Mouse (Mus musculus): ENCODE measurements at regions not wholly inside any gene's neighbourhood (a gene's known extent, or its start where the extent isn't known, plus 50 kb on each side); places are given as distances from the start of the nearest gene placed in this dataset.

GRCm38 (mm10) chr13:101216897-101217480 is 383.8 kb upstream of the Slc30a5 start:
- H3K9me3 ChIP-seq (ENCODE audit: control insufficient read depth, low read length) = peaks cover 2% of the 10 kb centered on the region; the same call in 1 of the 2 replicates
- no peaks in the 10 kb centered on the region for H3K36me3 ChIP-seq (ENCODE audit: control insufficient read depth)
- TF ChIP-seq TAL1 (IDR thresholded peaks at IDR 0.05; ENCODE audit: low read length) (no peak), GATA1 (IDR thresholded peaks at IDR 0.05; ENCODE audit: low read length) (no peak)
- H3K27me3 ChIP-seq (ENCODE audit: control insufficient read depth) = no peaks in the 10 kb centered on the region
- no peak overlapping the region for H3K4me3 ChIP-seq (replicated peaks)
- no peaks in the 10 kb centered on the region for H3K4me1 ChIP-seq (ENCODE audit: control insufficient read depth)

DNA sequence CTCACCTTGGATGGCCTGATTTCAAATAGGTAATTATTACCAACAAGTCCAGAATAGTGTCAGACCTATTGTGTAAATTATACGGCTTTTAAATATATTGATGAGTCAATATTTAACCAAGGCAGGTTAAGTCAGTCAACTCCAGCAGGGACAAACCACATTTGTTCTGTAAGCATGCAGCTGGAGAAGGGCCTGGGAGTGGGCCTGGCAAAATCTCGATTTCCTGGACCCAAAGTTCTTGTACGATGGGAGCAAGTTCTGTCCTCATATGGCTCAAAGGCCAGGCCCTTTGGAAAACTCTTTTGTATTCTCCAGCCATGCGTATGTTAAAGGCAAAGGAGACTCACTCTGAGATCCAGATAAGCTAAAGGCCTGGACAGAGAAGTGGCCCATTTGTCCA is 383.2 kb upstream of the Slc30a5 start:
- no peaks in the 10 kb centered on the region for H3K27me3 ChIP-seq (ENCODE audit: control insufficient read depth)
- peaks cover 2% of the 10 kb centered on the region; the same call in 1 of the 2 replicates for H3K9me3 ChIP-seq (ENCODE audit: control insufficient read depth, low read length)
- TF ChIP-seq GATA1 (IDR thresholded peaks at IDR 0.05; ENCODE audit: low read length) = no peak
- TF ChIP-seq TAL1 (IDR thresholded peaks at IDR 0.05; ENCODE audit: low read length) = no peak
- no peaks in the 10 kb centered on the region for H3K4me1 ChIP-seq (ENCODE audit: control insufficient read depth)
- no peak overlapping the region for H3K4me3 ChIP-seq (replicated peaks)
- H3K36me3 ChIP-seq (ENCODE audit: control insufficient read depth) = no peaks in the 10 kb centered on the region

DNA sequence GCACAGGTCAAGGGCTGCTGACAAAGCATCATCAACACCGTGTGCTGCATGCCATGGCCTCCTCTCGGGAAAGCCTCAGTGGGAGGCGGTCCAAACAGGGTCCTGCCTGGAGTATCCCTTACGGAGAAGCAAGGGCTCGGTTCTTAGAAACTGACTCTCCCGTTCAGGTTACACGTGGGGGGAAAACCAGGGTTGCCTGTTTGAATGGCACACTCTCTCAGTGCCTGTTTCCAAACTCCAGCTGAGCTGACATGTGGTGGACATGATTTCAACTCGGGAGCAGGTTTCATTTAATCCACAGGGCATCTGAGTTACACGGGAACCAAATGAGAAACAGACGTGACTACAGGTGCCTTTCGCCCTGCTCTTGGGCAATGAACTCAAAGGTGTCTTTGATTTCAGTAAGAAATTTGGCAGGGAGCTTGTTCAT is 382.6 kb upstream of the Slc30a5 start:
- TF ChIP-seq GATA1 (IDR thresholded peaks at IDR 0.05; ENCODE audit: low read length) (no peak), TAL1 (IDR thresholded peaks at IDR 0.05; ENCODE audit: low read length) (no peak)
- Histone ChIP-seq H3K36me3 (ENCODE audit: control insufficient read depth) (no peaks in the 10 kb centered on the region), H3K27me3 (ENCODE audit: control insufficient read depth) (no peaks in the 10 kb centered on the region), H3K4me3 (replicated peaks) (no peak overlapping the region), H3K9me3 (ENCODE audit: control insufficient read depth, low read length) (peaks cover 2% of the 10 kb centered on the region; the same call in 1 of the 2 replicates), H3K4me1 (ENCODE audit: control insufficient read depth) (no peaks in the 10 kb centered on the region)

GRCm38 (mm10) chr13:101215131-101215641 is 382.0 kb upstream of the Slc30a5 start:
- H3K36me3 ChIP-seq (ENCODE audit: control insufficient read depth) = no peaks in the 10 kb centered on the region
- H3K9me3 ChIP-seq (ENCODE audit: control insufficient read depth, low read length) = peaks cover 2% of the 10 kb centered on the region; the same call in 1 of the 2 replicates
- H3K27me3 ChIP-seq (ENCODE audit: control insufficient read depth) = no peaks in the 10 kb centered on the region
- no peaks in the 10 kb centered on the region for H3K4me1 ChIP-seq (ENCODE audit: control insufficient read depth)
- no peak overlapping the region for H3K4me3 ChIP-seq (replicated peaks)
- TF ChIP-seq GATA1 (IDR thresholded peaks at IDR 0.05; ENCODE audit: low read length) (no peak), TAL1 (IDR thresholded peaks at IDR 0.05; ENCODE audit: low read length) (no peak)

- no peaks in the 10 kb centered on the region for H3K4me1 ChIP-seq (ENCODE audit: control insufficient read depth)
- no peak for TF ChIP-seq GATA1 (IDR thresholded peaks at IDR 0.05; ENCODE audit: low read length)
- TF ChIP-seq TAL1 (IDR thresholded peaks at IDR 0.05; ENCODE audit: low read length) = no peak
- no peak overlapping the region for H3K4me3 ChIP-seq (replicated peaks)
- peaks cover 2% of the 10 kb centered on the region; the same call in 1 of the 2 replicates for H3K9me3 ChIP-seq (ENCODE audit: control insufficient read depth, low read length)
- H3K36me3 ChIP-seq (ENCODE audit: control insufficient read depth) = no peaks in the 10 kb centered on the region
- no peaks in the 10 kb centered on the region for H3K27me3 ChIP-seq (ENCODE audit: control insufficient read depth)
These were observed 380.9 kb upstream of the Slc30a5 start for GRCm38 (mm10) chr13:101214094-101214493.

GRCm38 (mm10) chr13:101213121-101213916 is 380.1 kb upstream of the Slc30a5 start:
- Histone ChIP-seq H3K4me1 (ENCODE audit: control insufficient read depth) (no peaks in the 10 kb centered on the region), H3K4me3 (replicated peaks) (no peak overlapping the region), H3K9me3 (ENCODE audit: control insufficient read depth, low read length) (peaks cover 2% of the 10 kb centered on the region; the same call in 1 of the 2 replicates), H3K27me3 (ENCODE audit: control insufficient read depth) (no peaks in the 10 kb centered on the region), H3K36me3 (ENCODE audit: control insufficient read depth) (no peaks in the 10 kb centered on the region)
- no peak for TF ChIP-seq GATA1 (IDR thresholded peaks at IDR 0.05; ENCODE audit: low read length)
- TF ChIP-seq TAL1 (IDR thresholded peaks at IDR 0.05; ENCODE audit: low read length) = no peak

- no peak overlapping the region for H3K4me3 ChIP-seq (replicated peaks)
- peaks cover 2% of the 10 kb centered on the region; the same call in 1 of the 2 replicates for H3K9me3 ChIP-seq (ENCODE audit: control insufficient read depth, low read length)
- H3K27me3 ChIP-seq (ENCODE audit: control insufficient read depth) = no peaks in the 10 kb centered on the region
- H3K4me1 ChIP-seq (ENCODE audit: control insufficient read depth) = no peaks in the 10 kb centered on the region
- TF ChIP-seq GATA1 (IDR thresholded peaks at IDR 0.05; ENCODE audit: low read length) (no peak), TAL1 (IDR thresholded peaks at IDR 0.05; ENCODE audit: low read length) (no peak)
- H3K36me3 ChIP-seq (ENCODE audit: control insufficient read depth) = no peaks in the 10 kb centered on the region
These were observed 379.2 kb upstream of the Slc30a5 start for GRCm38 (mm10) chr13:101212341-101212895.

- Histone ChIP-seq H3K27me3 (ENCODE audit: control insufficient read depth) (no peaks in the 10 kb centered on the region), H3K36me3 (ENCODE audit: control insufficient read depth) (no peaks in the 10 kb centered on the region), H3K4me1 (ENCODE audit: control insufficient read depth) (no peaks in the 10 kb centered on the region), H3K4me3 (replicated peaks) (no peak overlapping the region), H3K9me3 (ENCODE audit: control insufficient read depth, low read length) (no peaks in the 10 kb centered on the region)
- TF ChIP-seq GATA1 (IDR thresholded peaks at IDR 0.05; ENCODE audit: low read length) (no peak), TAL1 (IDR thresholded peaks at IDR 0.05; ENCODE audit: low read length) (no peak)
These were observed 375.6 kb upstream of the Slc30a5 start for GRCm38 (mm10) chr13:101208788-101209187.

DNA sequence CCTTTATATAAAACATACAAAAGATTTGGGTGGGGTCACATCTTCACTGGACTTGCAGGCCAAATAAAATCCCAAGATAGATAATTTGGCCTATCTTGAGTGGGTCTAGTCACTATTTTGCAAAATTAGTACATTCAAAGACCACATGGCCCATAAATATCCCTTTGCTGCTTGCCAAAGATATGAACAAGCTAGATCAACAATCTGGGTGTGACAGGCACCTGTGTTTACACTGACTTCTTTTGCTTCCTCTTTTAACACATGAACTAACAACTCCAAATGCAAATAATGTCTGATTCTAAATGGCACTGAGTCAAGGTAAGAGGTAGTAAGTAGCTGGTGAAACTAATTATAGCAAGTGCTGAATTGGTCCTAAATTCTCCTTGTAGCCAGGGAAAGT is 370.2 kb upstream of the Slc30a5 start:
- TF ChIP-seq GATA1 (IDR thresholded peaks at IDR 0.05; ENCODE audit: low read length) = no peak
- TF ChIP-seq TAL1 (IDR thresholded peaks at IDR 0.05; ENCODE audit: low read length) = no peak
- Histone ChIP-seq H3K4me3 (replicated peaks) (no peak overlapping the region), H3K27me3 (ENCODE audit: control insufficient read depth) (no peaks in the 10 kb centered on the region), H3K36me3 (ENCODE audit: control insufficient read depth) (no peaks in the 10 kb centered on the region), H3K9me3 (ENCODE audit: control insufficient read depth, low read length) (no peaks in the 10 kb centered on the region), H3K4me1 (ENCODE audit: control insufficient read depth) (no peaks in the 10 kb centered on the region)
